Mouse (Mus musculus): ENCODE results near the gene Jmjd4.

GRCm38 (mm10) chr11:59485641-59486040 is 35.8 kb downstream of the Jmjd4 start:
- TF ChIP-seq CTCF (IDR thresholded peaks at IDR 0.05; ENCODE audit: low read depth) (no peak), EP300 (optimal IDR thresholded peaks at IDR 0.05) (no peak)
